ENCODE assay signal across 21 mouse cellular contexts in genomic region chr7:75632941-75633340, GRCm38 (mm10).
DNase-seq lines count a peak whose midpoint lies in the region; ATAC-seq and TF ChIP-seq lines count a peak whose summit lies in the region.
"Had no signal": no experiment of that assay in that cellular context is flagged by ENCODE, and none has a peak within 500 bp of the region (broad histone marks: within the 10 kb centered on the region; RNA-seq: fewer than 3 reads in every experiment).

No protein-coding gene starts in this region.

- H3K4me2 ChIP-seq in intestine, embryonic 16.5 days (ENCODE audit: low read depth, low read length) = no peak overlapping the region
- H3K4me2 ChIP-seq in intestine, embryonic 15.5 days (replicated peaks) = no peak overlapping the region
- peak overlapping the region; percentile 84 for H3K4me2 ChIP-seq in myocyte (ENCODE audit: low read depth)
- H3K4me2 ChIP-seq: heart, embryonic 11.5 days; limb, embryonic 13.5 days; neural tube, embryonic 15.5 days had no signal

- H3K36me3 ChIP-seq in intestine, embryonic 16.5 days (ENCODE audit: control insufficient read depth, insufficient read depth, low read length) = no peaks in the 10 kb centered on the region; the same call in 1 of the 2 replicates
- no peaks in the 10 kb centered on the region for H3K36me3 ChIP-seq in intestine, embryonic 15.5 days
- H3K36me3 ChIP-seq in myocyte (ENCODE audit: control insufficient read depth, insufficient read depth) = no peaks in the 10 kb centered on the region
- H3K36me3 ChIP-seq: limb, embryonic 13.5 days; neural tube, embryonic 15.5 days had no signal

- H3K79me2 ChIP-seq in myocyte (ENCODE audit: control insufficient read depth, insufficient read depth) = peaks cover 10% of the 10 kb centered on the region

- no peak overlapping the region for H3K4me3 ChIP-seq in intestine, embryonic 16.5 days (ENCODE audit: low read length)
- H3K4me3 ChIP-seq in intestine, embryonic 15.5 days (replicated peaks) = no peak overlapping the region
- H3K4me3 ChIP-seq in myocyte = no peak overlapping the region
- H3K4me3 ChIP-seq: limb, embryonic 13.5 days; neural tube, embryonic 15.5 days had no signal

- DNase-seq in T-cell, adult 2 months (ENCODE audit: low spot score) = peak; percentile 48
- no peak for DNase-seq in cerebellum, postnatal 36 days
- DNase-seq in spleen, adult 18-20 months = no peak
- DNase-seq: adrenal gland, postnatal 25 days; cerebellum, adult 11-12 months; cerebellum, postnatal 14 days; gastrocnemius, postnatal 25 days; kidney, postnatal 36 days; midbrain, embryonic 14.5 days; right cerebral cortex, postnatal 14 days; thymus, postnatal 14 days had no signal

- H3K27ac ChIP-seq in intestine, embryonic 16.5 days (ENCODE audit: low read length) = no peak overlapping the region
- H3K27ac ChIP-seq in intestine, embryonic 15.5 days = no peak overlapping the region
- H3K27ac ChIP-seq: hindbrain, postnatal 0 days; limb, embryonic 13.5 days; liver, embryonic 14.5 days; neural tube, embryonic 15.5 days had no signal

- WGBS in intestine, embryonic 16.5 days = 49% methylated on average over 3 of the region's 3 CpGs
- 63% methylated on average over 3 of the region's 3 CpGs for WGBS in intestine, embryonic 15.5 days

- H3K9ac ChIP-seq in intestine, embryonic 16.5 days (ENCODE audit: low read depth, low read length) = no peak overlapping the region
- H3K9ac ChIP-seq in intestine, embryonic 15.5 days = no peak overlapping the region
- H3K9ac ChIP-seq: limb, embryonic 13.5 days; liver, embryonic 14.5 days; neural tube, embryonic 15.5 days had no signal

- peaks cover 7% of the 10 kb centered on the region; the same call in 1 of the 2 replicates for H3K4me1 ChIP-seq in intestine, embryonic 16.5 days (ENCODE audit: control insufficient read depth, insufficient read depth, low read length)
- 0 out of 2 replicates have a peak, but pooled peaks cover 3% of the 10 kb centered on the region for H3K4me1 ChIP-seq in intestine, embryonic 15.5 days (replicated peaks)
- H3K4me1 ChIP-seq: neural tube, embryonic 15.5 days had no signal

- no peaks in the 10 kb centered on the region for H3K9me3 ChIP-seq in intestine, embryonic 16.5 days (ENCODE audit: control insufficient read depth, low read length)
- H3K9me3 ChIP-seq in intestine, embryonic 15.5 days = no peaks in the 10 kb centered on the region
- H3K9me3 ChIP-seq: limb, embryonic 13.5 days; neural tube, embryonic 15.5 days had no signal

- H3ac ChIP-seq in myocyte (ENCODE audit: control insufficient read depth, insufficient read length) = no peak overlapping the region

- ATAC-seq in intestine, embryonic 16.5 days = peak; percentile 44
- ATAC-seq in intestine, embryonic 15.5 days = no peak
- ATAC-seq in granulocyte monocyte progenitor cell, adult 5-6 weeks (replicated peaks; ENCODE audit: poor library complexity, severe bottlenecking) = peak; percentile 80
- ATAC-seq: hindbrain, postnatal 0 days; Patski had no signal

- H3K27me3 ChIP-seq in intestine, embryonic 16.5 days (replicated peaks; ENCODE audit: control insufficient read depth, insufficient read depth, low read length) = no peaks in the 10 kb centered on the region
- H3K27me3 ChIP-seq in intestine, embryonic 15.5 days (replicated peaks) = no peaks in the 10 kb centered on the region
- H3K27me3 ChIP-seq in myocyte (ENCODE audit: control insufficient read depth, insufficient read depth, insufficient read length) = no peaks in the 10 kb centered on the region
- H3K27me3 ChIP-seq: limb, embryonic 13.5 days; neural tube, embryonic 15.5 days; Patski had no signal

- no peak for TF ChIP-seq POLR2A in myocyte (IDR thresholded peaks at IDR 0.05; ENCODE audit: insufficient read length, low read depth)

TF ChIP-seq in myocyte, 11 proteins besides CTCF, POLR2A, EP300 and RAD21:
- TF ChIP-seq TCF3 (IDR thresholded peaks at IDR 0.05; ENCODE audit: insufficient read length, low read depth) = no peak
- TF ChIP-seq MAX (IDR thresholded peaks at IDR 0.05; ENCODE audit: low read depth) = no peak
- TF ChIP-seq USF1 (IDR thresholded peaks at IDR 0.05; ENCODE audit: low read depth) = no peak
- no peak for TF ChIP-seq E2F4 (IDR thresholded peaks at IDR 0.05; ENCODE audit: insufficient read depth)
- TF ChIP-seq CEBPB (IDR thresholded peaks at IDR 0.05; ENCODE audit: insufficient read depth, poor library complexity, severe bottlenecking) = no peak
- no peak for TF ChIP-seq MYOG (IDR thresholded peaks at IDR 0.05; ENCODE audit: control insufficient read depth in 1 of 3, insufficient read depth in 1 of 3, insufficient read length in 2 of 3, low read depth in 2 of 3)
- no peak for TF ChIP-seq MYOD1 (IDR thresholded peaks at IDR 0.05; ENCODE audit: control insufficient read depth in 1 of 3, insufficient read length in 2 of 3, low read depth in 2 of 3)
